Mouse (Mus musculus) CH12.LX (cell line): ENCODE data around the gene Mok. TPM values are rescaled to one million over a fixed set of nuclear protein-coding genes. Genes with fewer than 3 reads are reported as not detected.

Experiments used
- DNase-seq: peaks from one replicate; pipeline ENCODE4 v3.0.0-alpha.2; 2013; ENCODE audit errors: extremely low read depth
- H3K27ac ChIP-seq: 2 replicates; pipeline ENCODE4 v1.5.1; 2012; ENCODE audit warnings: low read depth, mild to moderate bottlenecking, control low read depth, moderate library complexity; ENCODE audit not compliant: insufficient read depth
- H3K27me3 ChIP-seq: replicated peaks from 2 replicates; pipeline ENCODE3; 2012; ENCODE audit warnings: inconsistent platforms
- H3K36me3 ChIP-seq, 2 experiments: replicated peaks in 1 of 2; 2 replicates each; pipeline versions ENCODE3 to v1.6.1; 2012; ENCODE audit warnings: inconsistent platforms in 1 of 2, low read length in 1 of 2, mild to moderate bottlenecking in 1 of 2, mixed read lengths in 1 of 2, moderate library complexity in 1 of 2; ENCODE audit not compliant: control insufficient read depth in 1 of 2, insufficient read depth in 1 of 2
- H3K4me1 ChIP-seq, 2 experiments: 2 replicates each; pipeline ENCODE4 v1.6.1; 2012; ENCODE audit warnings: inconsistent platforms in 1 of 2, moderate library complexity in 1 of 2; ENCODE audit not compliant: insufficient read depth in 2 of 2, control insufficient read depth in 1 of 2
- H3K4me2 ChIP-seq: 2 replicates; pipeline ENCODE4 v1.6.1; 2012; ENCODE audit warnings: low read depth, mild to moderate bottlenecking, control low read depth; ENCODE audit not compliant: poor library complexity, insufficient read depth, severe bottlenecking
- H3K4me3 ChIP-seq, 3 experiments: fragments of 150-350 bp in 1 of 3; sonication (generic) in 1 of 3; replicated peaks in 1 of 3; 2 replicates each; pipeline versions ENCODE3 to v1.5.1; 2011 to 2012; ENCODE audit warnings: low read depth in 2 of 3, low read length in 2 of 3, mild to moderate bottlenecking in 2 of 3, moderate library complexity in 2 of 3, control low read depth in 1 of 3, improper control_type of control experiment in 1 of 3, inconsistent platforms in 1 of 3, mixed read lengths in 1 of 3; ENCODE audit not compliant: poor library complexity in 1 of 3
- H3K79me2 ChIP-seq: replicated peaks from 2 replicates; pipeline ENCODE4 v1.6.1; 2012; ENCODE audit warnings: mild to moderate bottlenecking, moderate library complexity; ENCODE audit not compliant: control insufficient read depth, poor library complexity, insufficient read depth, severe bottlenecking; ENCODE audit errors: extremely low read depth
- H3K9ac ChIP-seq: 2 replicates; pipeline ENCODE4 v1.6.1; 2012; ENCODE audit warnings: low read depth, mild to moderate bottlenecking, control low read depth, moderate library complexity; ENCODE audit not compliant: insufficient read depth
- H3K9me3 ChIP-seq: replicated peaks from 2 replicates; pipeline ENCODE3; 2012; ENCODE audit warnings: low read length, inconsistent platforms, mixed read lengths
- BHLHE40 ChIP-seq: IDR thresholded peaks from 2 replicates; pipeline ENCODE4 v1.6.1; 2011; ENCODE audit warnings: mild to moderate bottlenecking, low read depth, low read length, improper control_type of control experiment
- CTCF ChIP-seq, 2 experiments: IDR thresholded peaks in 1 of 2; conservative IDR thresholded peaks in 1 of 2; 2 replicates each; pipeline ENCODE4 v1.5.1; 2011 to 2012; ENCODE audit warnings: low read depth in 2 of 2, low read length in 2 of 2, improper control_type of control experiment in 1 of 2, inconsistent platforms in 1 of 2, mild to moderate bottlenecking in 1 of 2, moderate library complexity in 1 of 2
- ELF1 ChIP-seq: IDR thresholded peaks from 2 replicates; pipeline ENCODE4 v1.6.1; 2014; ENCODE audit warnings: low read depth, mild to moderate bottlenecking, inconsistent platforms, low read length, improper control_type of control experiment
- EP300 ChIP-seq: IDR thresholded peaks from 2 replicates; pipeline ENCODE4 v1.6.1; 2011; ENCODE audit warnings: low read length, improper control_type of control experiment
- ETS1 ChIP-seq: conservative IDR thresholded peaks from 2 replicates; pipeline ENCODE4 v1.6.1; 2012; ENCODE audit warnings: low read depth, mild to moderate bottlenecking, inconsistent platforms, low read length, improper control_type of control experiment, moderate library complexity
- GABPA ChIP-seq: IDR thresholded peaks from 2 replicates; pipeline ENCODE4 v1.6.1; 2012; ENCODE audit warnings: low read depth, low read length, improper control_type of control experiment, inconsistent platforms; ENCODE audit not compliant: insufficient replicate concordance
- HCFC1 ChIP-seq: IDR thresholded peaks from 2 replicates; pipeline ENCODE4 v1.6.1; 2012; ENCODE audit warnings: low read depth, mild to moderate bottlenecking, inconsistent platforms, low read length, improper control_type of control experiment
- IRF4 ChIP-seq: IDR thresholded peaks from 2 replicates; pipeline ENCODE4 v1.6.1; 2014; ENCODE audit warnings: low read depth, mild to moderate bottlenecking, inconsistent platforms, low read length, improper control_type of control experiment
- JUN ChIP-seq: IDR thresholded peaks from 2 replicates; pipeline ENCODE4 v1.6.1; 2011; ENCODE audit warnings: low read depth, mild to moderate bottlenecking, low read length, improper control_type of control experiment, moderate library complexity; ENCODE audit not compliant: insufficient read depth
- KAT2A ChIP-seq: IDR thresholded peaks from 2 replicates; pipeline ENCODE4 v1.6.1; 2012; ENCODE audit warnings: low read length, improper control_type of control experiment, inconsistent platforms; ENCODE audit not compliant: insufficient replicate concordance
- MAFK ChIP-seq: IDR thresholded peaks from 2 replicates; pipeline ENCODE4 v1.6.1; 2011; ENCODE audit warnings: low read length, improper control_type of control experiment; ENCODE audit not compliant: insufficient replicate concordance
- MAX ChIP-seq: IDR thresholded peaks from 2 replicates; pipeline ENCODE4 v1.6.1; 2011; ENCODE audit warnings: low read length, improper control_type of control experiment
- MEF2A ChIP-seq: IDR thresholded peaks from 2 replicates; pipeline ENCODE4 v1.6.1; 2014; ENCODE audit warnings: low read depth, mild to moderate bottlenecking, inconsistent platforms, low read length, improper control_type of control experiment, borderline replicate concordance
- MXI1 ChIP-seq: IDR thresholded peaks from 2 replicates; pipeline ENCODE4 v1.6.1; 2011; ENCODE audit warnings: mild to moderate bottlenecking, low read depth, low read length, improper control_type of control experiment
- MYC ChIP-seq: IDR thresholded peaks from 2 replicates; pipeline ENCODE4 v1.6.1; 2011; ENCODE audit warnings: low read depth, mild to moderate bottlenecking, improper control_type of control experiment, low read length
- NELFE ChIP-seq: IDR thresholded peaks from 2 replicates; pipeline ENCODE4 v1.6.1; 2011; ENCODE audit warnings: low read depth, low read length, improper control_type of control experiment
- NRF1 ChIP-seq: IDR thresholded peaks from 2 replicates; pipeline ENCODE4 v1.6.1; 2014; ENCODE audit warnings: low read depth, mild to moderate bottlenecking, inconsistent platforms, low read length, improper control_type of control experiment, moderate library complexity
- PAX5 ChIP-seq: IDR thresholded peaks from 2 replicates; pipeline ENCODE4 v1.6.1; 2012; ENCODE audit warnings: low read length, inconsistent platforms, mixed read lengths
- POLR2A ChIP-seq: IDR thresholded peaks from 2 replicates; pipeline ENCODE4 v1.6.1; 2011; ENCODE audit warnings: low read depth, mild to moderate bottlenecking, improper control_type of control experiment, low read length
- RAD21 ChIP-seq: IDR thresholded peaks from 2 replicates; pipeline ENCODE4 v1.6.1; 2011; ENCODE audit warnings: low read depth, mild to moderate bottlenecking, low read length, improper control_type of control experiment, moderate library complexity
- SIN3A ChIP-seq: IDR thresholded peaks from 2 replicates; pipeline ENCODE4 v1.6.1; 2012; ENCODE audit warnings: low read length, improper control_type of control experiment, inconsistent platforms
- SMC3 ChIP-seq: IDR thresholded peaks from 2 replicates; pipeline ENCODE4 v1.6.1; 2011; ENCODE audit warnings: low read depth, low read length, improper control_type of control experiment
- TBP ChIP-seq: conservative IDR thresholded peaks from 2 replicates; pipeline ENCODE4 v1.6.1; 2011; ENCODE audit warnings: low read depth, low read length, improper control_type of control experiment
- TCF12 ChIP-seq: IDR thresholded peaks from 2 replicates; pipeline ENCODE4 v1.6.1; 2014; ENCODE audit warnings: low read depth, mild to moderate bottlenecking, inconsistent platforms, low read length, improper control_type of control experiment
- USF1 ChIP-seq: IDR thresholded peaks from 2 replicates; pipeline ENCODE4 v1.6.1; 2014; ENCODE audit warnings: low read depth, mild to moderate bottlenecking, inconsistent platforms, low read length, improper control_type of control experiment
- ZC3H11A ChIP-seq: IDR thresholded peaks from 2 replicates; pipeline ENCODE4 v1.6.1; 2012; ENCODE audit warnings: low read depth, mild to moderate bottlenecking, inconsistent platforms, low read length, improper control_type of control experiment
- ZKSCAN1 ChIP-seq: IDR thresholded peaks from 2 replicates; pipeline ENCODE4 v1.6.1; 2012; ENCODE audit warnings: low read depth, inconsistent platforms, low read length, improper control_type of control experiment, borderline replicate concordance
- ZMIZ1 ChIP-seq: IDR thresholded peaks from 2 replicates; pipeline ENCODE4 v1.6.1; 2012; ENCODE audit warnings: low read depth, mild to moderate bottlenecking, inconsistent platforms, low read length, improper control_type of control experiment
- ZNF384 ChIP-seq: IDR thresholded peaks from 2 replicates; pipeline ENCODE4 v1.6.1; 2012; ENCODE audit warnings: low read depth, low read length, improper control_type of control experiment, inconsistent platforms
- dilution Hi-C: fragments of 300-500 bp; cut with MboI; formaldehyde crosslinking; loops from 2 replicates; pipeline ENCODE4 v1.14.3; 2020; ENCODE audit warnings: low sequenced_read_pairs; ENCODE audit not compliant: extremely low pct_unique_long_range_greater_than_20kb, extremely low pct_ligation_motif_present
- in situ Hi-C: fragments of 300-500 bp; cut with MboI; formaldehyde crosslinking; loops from 3 replicates; pipeline ENCODE4 v1.14.3; 2019; ENCODE audit warnings: low sequenced_read_pairs, low pct_ligation_motif_present, low pct_unique_long_range_greater_than_20kb, mixed read lengths
- polyA plus RNA-seq: library from polyadenylated mRNA; unstranded; fragments of >175 nt; gene quantifications from 2 replicates; pipeline ENCODE4 v1.2.1, GENCODE M21; 2012; ENCODE audit warnings: low read depth; ENCODE audit not compliant: insufficient read length
- total RNA-seq, 2 experiments: library from RNA; depleted of rRNA; stranded (reverse); fragments of 300-350 nt in 1 of 2; fragments of >200 nt in 1 of 2; gene quantifications; 2 replicates each; pipeline ENCODE4 v1.2.3; 2012 to 2014

Mok gene
- total and polyA plus RNA-seq, 3 experiments, result 7.1 to 11.0 (median 9.8) TPM

GRCm38 (mm10) chr12:110844227-110845130 lies 3.7 kb upstream of the Mok start (continued):
- TF ChIP-seq JUN (no peak), TCF12 (no peak), ZMIZ1 (0 out of 2 replicates have a peak, but pooled peaks have one; percentile 30), ZC3H11A (no peak), EP300 (no peak), ZKSCAN1 (no peak), NRF1 (no peak), NELFE (no peak), BHLHE40 (no peak; the same call in none of the 2 replicates), MAFK (no peak), HCFC1 (no peak), SIN3A (peak; percentile 67; the same call in 1 of the 2 replicates), MEF2A (no peak; the same call in 1 of the 2 replicates), GABPA (no peak), USF1 (no peak), KAT2A (no peak), MYC (peak; percentile 39; the same call in 1 of the 2 replicates), ZNF384 (no peak), POLR2A (no peak), PAX5 (no peak), TBP (no peak), IRF4 (no peak)

- DNase-seq, result peak; percentile 81
- no peaks in the 10 kb centered on the region for H3K79me2 ChIP-seq
- H3K27me3 ChIP-seq, result peaks cover 10% of the 10 kb centered on the region
- no peak overlapping the region for H3K27ac ChIP-seq
- in situ Hi-C loops, result loop anchor here (5.0 to 10.0 kb wide), 3 partner anchors 109 to 426 kb away; partner anchors contain the start of gene Wdr20
- H3K4me3 ChIP-seq, result peak overlapping the region; percentile 61 to 68 (median 64)
- no peaks in the 10 kb centered on the region for H3K36me3 ChIP-seq
- H3K4me2 ChIP-seq, result peak overlapping the region; percentile 82
- no peaks in the 10 kb centered on the region for H3K9me3 ChIP-seq
- H3K4me1 ChIP-seq, result peaks cover 3 to 28% of the 10 kb centered on the region in 2 experiments; a peak in 2 of 4 replicates
- dilution Hi-C loops, result no loop called here
- TF ChIP-seq MYC, result 0 out of 2 replicates have a peak, but pooled peaks have one; percentile 58
- no peak for TF ChIP-seq KAT2A
- no peak for TF ChIP-seq ETS1
- TF ChIP-seq MXI1, result no peak; the same call in 1 of the 2 replicates
- no peak for TF ChIP-seq MAX
- peak; percentile 32 for TF ChIP-seq ZC3H11A
- TF ChIP-seq BHLHE40, result peak; percentile 27; the same call in 1 of the 2 replicates
- peak; percentile 73 for TF ChIP-seq SMC3
- TF ChIP-seq PAX5, result no peak
- peak; percentile 51 to 93 for TF ChIP-seq CTCF (conservative IDR thresholded peaks at IDR 0.05 in 1 of 2, IDR thresholded peaks at IDR 0.05 in 1 of 2; ENCODE audit: low read depth in 2 of 2, low read length in 2 of 2)
- no peak; the same call in 1 of the 2 replicates for TF ChIP-seq NELFE
- peak; percentile 30; the same call in 1 of the 2 replicates for TF ChIP-seq ELF1
- TF ChIP-seq RAD21, result peak; percentile 97
- H3K9ac ChIP-seq, result peak overlapping the region; percentile 66
Observed at GRCm38 (mm10) chr12:110843194-110844048, 2.7 kb upstream of the Mok start.
